Mouse (Mus musculus) lung, adult 2 months (tissue): ENCODE results near the gene Prnp.

Experiments used
- CTCF ChIP-seq: fragments of 200-500 bp; IDR thresholded peaks from 2 replicates; pipeline ENCODE4 v1.5.1; 2011; ENCODE audit warnings: mild to moderate bottlenecking, low read length, control low read depth; ENCODE audit not compliant: insufficient read depth
- POLR2A ChIP-seq: fragments of 200-500 bp; IDR thresholded peaks from 2 replicates; pipeline ENCODE4 v1.6.1; 2011; ENCODE audit warnings: low read depth, mild to moderate bottlenecking, control low read depth, low read length, borderline replicate concordance; ENCODE audit errors: extremely low read depth

- TF ChIP-seq CTCF (no peak), POLR2A (no peak)
Observed at GRCm38 (mm10) chr2:131940506-131940905, 30.8 kb downstream of the Prnp start.
